19 mouse cellular contexts compared by ENCODE assay signal in genomic region chr6:101617295-101617694, GRCm38 (mm10).
"Had no signal": no experiment of that assay in that cellular context is flagged by ENCODE, and none has a peak within 500 bp of the region (broad histone marks: within the 10 kb centered on the region; RNA-seq: fewer than 3 reads in every experiment).

No protein-coding gene starts in this region.

- H3K9ac ChIP-seq: limb, embryonic 13.5 days; liver, embryonic 12.5 days; liver, embryonic 15.5 days; lung, embryonic 15.5 days; midbrain, embryonic 13.5 days; neural tube, embryonic 13.5 days had no signal

- H3K4me2 ChIP-seq: limb, embryonic 13.5 days; liver, embryonic 12.5 days; liver, embryonic 15.5 days; lung, embryonic 15.5 days; midbrain, embryonic 13.5 days; neural tube, embryonic 13.5 days had no signal

- H3K4me3 ChIP-seq: limb, embryonic 10.5 days; limb, embryonic 13.5 days; liver, embryonic 12.5 days; liver, embryonic 15.5 days; lung, embryonic 15.5 days; megakaryocyte, embryonic 14.5 days; midbrain, embryonic 10.5 days; midbrain, embryonic 13.5 days; myocyte; neural tube, embryonic 13.5 days had no signal

- H3K27me3 ChIP-seq: limb, embryonic 13.5 days; liver, embryonic 12.5 days; liver, embryonic 15.5 days; lung, embryonic 15.5 days; megakaryocyte, embryonic 14.5 days; midbrain, embryonic 13.5 days; neural tube, embryonic 13.5 days had no signal

- DNase-seq: kidney, adult 18-20 months; kidney, postnatal 4 days; layer of hippocampus, adult 9-11 months; liver; lung, adult 18-20 months; right cerebral cortex, postnatal 4 days; thymus, postnatal 25 days had no signal

- H3K4me1 ChIP-seq: limb, embryonic 10.5 days; limb, embryonic 13.5 days; liver, embryonic 12.5 days; liver, embryonic 15.5 days; lung, embryonic 15.5 days; megakaryocyte, embryonic 14.5 days; midbrain, embryonic 10.5 days; midbrain, embryonic 13.5 days; neural tube, embryonic 13.5 days had no signal

- H3K27ac ChIP-seq: limb, embryonic 10.5 days; limb, embryonic 13.5 days; liver, embryonic 12.5 days; liver, embryonic 15.5 days; lung, embryonic 15.5 days; midbrain, embryonic 10.5 days; midbrain, embryonic 13.5 days; neural tube, embryonic 13.5 days; stomach, postnatal 0 days had no signal

- H3K36me3 ChIP-seq: limb, embryonic 10.5 days; limb, embryonic 13.5 days; liver, embryonic 12.5 days; liver, embryonic 15.5 days; lung, embryonic 15.5 days; midbrain, embryonic 10.5 days; midbrain, embryonic 13.5 days; neural tube, embryonic 13.5 days had no signal

- ATAC-seq: liver, embryonic 12.5 days; midbrain, embryonic 16.5 days had no signal

- H3K9me3 ChIP-seq: limb, embryonic 10.5 days; limb, embryonic 13.5 days; liver, embryonic 12.5 days; liver, embryonic 15.5 days; lung, embryonic 15.5 days; megakaryocyte, embryonic 14.5 days; midbrain, embryonic 10.5 days; midbrain, embryonic 13.5 days; neural tube, embryonic 13.5 days had no signal
